Mouse (Mus musculus): ENCODE measurements around the gene Olfr1416.

The Olfr1416 gene

DNA sequence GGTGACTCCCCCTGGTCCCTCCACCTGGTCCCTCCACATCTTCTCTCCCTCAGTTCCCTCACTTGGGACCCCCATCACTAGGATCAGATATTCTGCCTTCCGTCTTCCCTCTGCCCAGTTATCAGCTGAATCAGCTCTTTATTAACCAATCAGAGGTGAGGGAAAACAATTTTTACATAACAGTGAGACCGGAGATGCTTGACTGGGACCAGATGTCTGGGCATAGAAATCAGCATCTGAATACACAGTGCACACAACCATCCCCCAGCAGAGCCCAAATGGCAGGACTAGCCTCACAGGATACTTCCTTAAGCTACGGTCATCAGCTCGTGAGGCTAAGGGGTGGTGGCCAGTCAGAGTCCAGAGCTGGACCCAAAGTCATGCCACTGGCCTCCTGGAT is 52.8 kb downstream of the Olfr1416 start:
- no peak for DNase-seq (ENCODE audit: low spot score)

DNA sequence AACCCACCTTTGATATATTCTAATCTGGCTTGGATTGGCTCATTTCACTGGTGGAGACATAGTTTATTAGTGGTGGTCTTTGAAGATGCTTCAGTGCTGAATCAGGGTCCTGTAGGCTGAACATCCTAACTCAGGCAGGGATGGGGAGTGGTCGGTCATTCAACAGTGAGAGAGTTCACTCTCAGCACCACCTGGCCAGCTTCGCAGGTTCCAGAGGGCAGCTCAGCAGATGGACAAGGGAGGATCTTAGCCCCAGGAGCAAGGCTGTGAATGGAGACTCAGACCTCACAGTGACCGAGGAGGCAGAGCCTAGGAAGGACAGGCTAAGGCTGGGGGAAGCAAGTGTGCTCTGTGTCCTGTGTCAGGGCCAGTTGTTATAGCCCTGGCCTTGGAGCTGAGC is 53.5 kb downstream of the Olfr1416 start:
- no peak for DNase-seq (ENCODE audit: low spot score)

DNA sequence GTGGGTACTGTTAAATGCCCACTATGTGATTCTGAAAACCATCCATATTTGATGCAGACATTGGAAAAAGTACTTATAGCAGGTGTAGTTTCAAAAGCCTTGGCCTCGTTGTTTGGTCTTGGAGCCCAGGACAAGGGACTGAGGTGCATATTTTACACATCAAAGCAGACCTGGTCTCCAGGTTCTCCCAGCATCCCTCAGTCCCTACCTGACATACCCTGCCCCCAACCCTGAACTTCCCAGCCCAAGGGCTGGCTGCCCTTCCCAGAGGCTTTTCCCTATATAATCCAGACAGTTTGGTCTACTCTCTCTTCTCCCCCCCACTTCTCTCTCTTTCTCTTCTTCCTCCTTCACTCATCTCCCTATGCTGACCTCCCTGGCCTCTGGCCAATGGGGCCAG is 53.9 kb downstream of the Olfr1416 start:
- DNase-seq (ENCODE audit: low spot score), result no peak

Data from MN1 (cell line).